Mouse (Mus musculus): ENCODE results near the gene Tomm5. TPM values are rescaled to one million over a fixed set of nuclear protein-coding genes. Genes with fewer than 3 reads are reported as not detected.
A peak's percentile ranks its signal among the peaks of the same experiment; 100 is the strongest.
"Not testable (repeated sequence)": the region's sequence is repeated elsewhere in the genome, so short reads cannot be mapped to it uniquely, and the experiment has no call there.

Tomm5 gene
- polyA plus RNA-seq, 1 experiment from 2014 or later = 224 TPM

DNA sequence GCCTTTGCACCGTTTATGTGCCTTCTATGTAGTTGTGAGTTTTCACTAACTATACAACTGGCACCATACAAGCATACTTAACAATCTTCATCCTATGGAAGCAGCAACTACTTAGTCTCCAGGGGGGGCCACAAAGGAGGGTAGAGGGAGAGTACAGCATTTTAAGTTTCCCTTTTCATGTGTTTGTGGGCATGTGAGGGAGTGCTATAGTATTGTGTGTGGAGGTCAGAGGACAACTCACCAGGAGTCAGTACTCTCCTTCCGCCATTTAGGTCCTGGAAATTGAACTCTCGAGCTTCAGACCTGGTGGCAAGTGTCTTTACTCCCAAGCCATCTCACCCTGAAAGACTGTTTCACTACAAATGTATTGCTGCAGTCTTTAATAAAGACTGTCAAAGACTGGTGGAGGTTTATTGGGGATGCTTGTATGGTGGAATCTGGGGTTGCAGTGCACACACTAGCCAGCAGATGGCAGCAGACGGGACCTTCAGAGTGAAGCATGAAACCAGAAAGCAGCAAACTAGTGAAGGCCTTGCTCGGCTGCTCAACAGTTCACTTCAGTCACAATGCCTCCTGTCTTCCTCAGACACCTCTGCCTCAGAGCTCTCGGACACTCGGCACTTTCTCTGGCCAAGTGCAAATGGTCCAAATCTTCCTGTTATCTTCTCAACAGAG is 10.6 kb downstream of the Tomm5 start:
- Histone ChIP-seq H3K4me2 (no peak overlapping the region), H3K4me1 (no peaks in the 10 kb centered on the region), H3K9me3 (no peaks in the 10 kb centered on the region), H3K27ac (no peak overlapping the region), H3K4me3 (no peak overlapping the region), H3K9ac (no peak overlapping the region), H3K27me3 (no peaks in the 10 kb centered on the region), H3K36me3 (peaks cover 7% of the 10 kb centered on the region)
- no peak for ATAC-seq (ENCODE audit: insufficient number of reproducible peaks, insufficient read depth, low FRiP score, low TSS enrichment, low read depth)
- WGBS = 22% methylated on average over 7 of the region's 7 CpGs

DNA sequence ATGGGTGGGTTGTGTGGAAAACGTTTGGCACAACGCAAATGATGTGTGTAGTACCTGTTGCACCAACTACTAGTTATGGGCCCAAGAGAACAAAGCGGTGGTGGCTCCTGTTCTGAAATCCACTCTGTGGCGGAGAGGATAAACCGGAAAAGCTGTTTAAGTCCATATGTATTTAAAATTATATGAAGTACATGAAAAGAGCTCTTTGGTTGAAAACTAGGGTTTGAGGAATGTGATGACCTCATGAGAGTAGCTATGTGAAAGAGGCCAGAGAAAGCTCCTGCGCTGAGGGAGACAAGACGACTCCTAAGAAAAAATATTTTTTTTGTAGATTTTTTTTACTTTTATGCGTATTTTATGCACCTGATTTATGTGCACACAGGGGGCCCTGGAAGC is 23.0 kb downstream of the Tomm5 start:
- Histone ChIP-seq H3K4me2 (peak overlapping the region; percentile 64), H3K36me3 (no peaks in the 10 kb centered on the region), H3K27ac (peak overlapping the region; percentile 81), H3K27me3 (no peaks in the 10 kb centered on the region), H3K4me1 (peaks cover 14% of the 10 kb centered on the region), H3K9ac (peak overlapping the region; percentile 60; the same call in 1 of the 2 replicates), H3K4me3 (peak overlapping the region; percentile 91), H3K9me3 (no peaks in the 10 kb centered on the region)
- 0 out of 2 replicates have a peak, but pooled peaks have one; percentile 7 for ATAC-seq (ENCODE audit: insufficient number of reproducible peaks, insufficient read depth, low FRiP score, low TSS enrichment, low read depth)
- WGBS = 34% methylated on average over 8 of the region's 8 CpGs

DNA sequence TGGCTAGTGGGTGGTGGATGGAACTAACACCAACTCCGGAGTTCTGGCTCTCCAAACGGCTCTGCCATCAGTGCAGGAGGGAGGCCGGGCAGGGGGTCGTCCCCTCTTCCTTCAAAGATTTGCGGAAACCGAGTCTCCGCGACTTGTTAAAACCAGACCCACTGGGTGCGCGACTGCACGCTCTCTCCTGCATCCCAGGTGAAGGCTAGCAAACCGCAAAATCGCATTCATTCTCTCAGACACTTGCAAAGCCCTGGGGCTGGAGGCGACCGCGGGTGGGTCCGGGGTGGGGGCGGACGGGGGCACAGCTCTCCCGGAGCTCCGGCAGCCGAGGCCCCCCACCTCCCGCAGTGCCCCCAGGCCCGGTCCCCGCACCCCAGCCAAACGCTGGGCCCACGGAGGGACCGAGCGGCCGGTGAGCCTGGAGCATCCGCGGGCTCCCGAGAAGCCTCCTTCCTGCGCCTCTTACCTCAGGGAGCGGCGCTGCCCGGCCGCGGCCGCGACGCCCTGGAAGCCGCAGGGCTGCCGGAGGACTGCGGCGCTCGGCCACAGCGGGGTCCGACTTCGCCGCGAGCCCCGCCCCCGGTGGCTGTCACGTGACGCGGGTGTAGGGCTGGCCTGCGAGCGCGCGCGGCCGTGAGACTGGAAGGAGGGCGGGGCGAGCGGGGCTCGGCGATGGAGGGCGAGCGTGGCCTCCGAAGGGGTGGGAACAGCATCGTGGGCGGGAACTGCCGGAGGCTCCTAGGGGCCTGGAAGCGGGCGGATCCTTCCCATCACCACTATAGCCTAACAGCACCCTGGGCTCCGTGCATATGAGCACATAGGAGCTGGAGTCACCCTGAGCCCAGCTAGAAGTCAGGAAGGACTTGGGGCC is 23.7 kb downstream of the Tomm5 start, which contains the start of gene Fbxo10:
Gene Fbxo10, minus strand, starts transcription at position 584 of the 874 bp plus-strand sequence.
- peak; percentile 94 for ATAC-seq (ENCODE audit: insufficient number of reproducible peaks, insufficient read depth, low FRiP score, low TSS enrichment, low read depth)
- Histone ChIP-seq H3K27ac (peak within 1 kb of the TSS; percentile 81), H3K27me3 (no peaks in the 10 kb centered on the region), H3K36me3 (no peaks in the 10 kb centered on the region), H3K4me3 (peak within 1 kb of the TSS; percentile 91), H3K9ac (peak within 1 kb of the TSS; percentile 92), H3K4me1 (peaks cover 14% of the 10 kb centered on the region), H3K4me2 (peak within 1 kb of the TSS; percentile 64), H3K9me3 (no peaks in the 10 kb centered on the region)
- WGBS = under 1% methylated on average over 59 of the region's 77 CpGs

DNA sequence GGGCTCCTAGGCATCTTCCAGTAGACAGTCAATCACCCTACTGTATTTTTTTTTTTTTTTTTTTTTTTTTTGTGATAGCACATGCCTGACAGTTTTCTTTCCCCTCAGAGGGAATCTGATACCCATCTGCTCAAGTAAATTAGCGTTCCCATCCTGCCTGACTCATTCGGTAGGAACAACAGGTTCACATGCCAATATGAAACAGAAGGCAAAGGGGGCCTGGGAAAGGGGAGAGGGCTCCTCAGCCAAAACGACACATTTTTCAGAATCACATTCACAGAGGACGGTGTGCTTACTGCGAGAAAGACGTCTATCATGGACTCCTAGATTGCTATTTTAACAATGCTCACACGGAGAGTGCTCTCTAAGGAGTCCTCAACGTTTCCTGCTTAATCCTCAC is 24.4 kb downstream of the Tomm5 start:
- Histone ChIP-seq H3K27ac (no peak overlapping the region), H3K36me3 (peaks cover 7% of the 10 kb centered on the region), H3K4me2 (peak overlapping the region; percentile 64), H3K9ac (peak overlapping the region; percentile 92), H3K27me3 (no peaks in the 10 kb centered on the region), H3K9me3 (no peaks in the 10 kb centered on the region), H3K4me1 (peaks cover 14% of the 10 kb centered on the region), H3K4me3 (peak overlapping the region; percentile 91)
- ATAC-seq (ENCODE audit: insufficient number of reproducible peaks, insufficient read depth, low FRiP score, low TSS enrichment, low read depth) = no peak
- under 1% methylated on average over 8 of the region's 8 CpGs for whole genome bisulfite sequencing

DNA sequence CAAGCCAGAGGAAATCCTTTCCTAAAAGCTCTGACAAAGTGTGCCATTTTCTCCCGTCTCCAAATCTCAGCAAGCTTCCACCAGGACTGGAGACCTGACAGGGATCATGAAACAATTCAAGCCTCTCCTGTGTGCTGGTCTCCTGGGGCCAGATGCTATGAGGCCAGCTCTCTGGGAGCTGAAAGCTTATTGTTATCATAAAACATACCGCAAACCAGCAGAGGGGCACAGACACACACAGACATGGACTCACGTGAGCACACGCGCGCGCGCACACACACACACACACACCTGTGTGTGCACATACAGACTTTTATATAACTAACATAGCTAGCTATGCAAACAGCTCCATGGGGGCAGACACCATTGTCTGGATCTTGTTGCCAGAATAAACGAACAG is 25.0 kb downstream of the Tomm5 start:
- H3K27me3 ChIP-seq = no peaks in the 10 kb centered on the region
- H3K4me3 ChIP-seq = peak overlapping the region; percentile 91
- WGBS = 79% methylated on average over 9 of the region's 9 CpGs
- H3K9ac ChIP-seq = peak overlapping the region; percentile 44; the same call in 1 of the 2 replicates
- H3K27ac ChIP-seq = no peak overlapping the region
- H3K4me2 ChIP-seq = peak overlapping the region; percentile 64
- H3K36me3 ChIP-seq = peaks cover 10% of the 10 kb centered on the region
- H3K4me1 ChIP-seq = peaks cover 14% of the 10 kb centered on the region
- H3K9me3 ChIP-seq = no peaks in the 10 kb centered on the region
- ATAC-seq (ENCODE audit: insufficient number of reproducible peaks, insufficient read depth, low FRiP score, low TSS enrichment, low read depth) = no peak

DNA sequence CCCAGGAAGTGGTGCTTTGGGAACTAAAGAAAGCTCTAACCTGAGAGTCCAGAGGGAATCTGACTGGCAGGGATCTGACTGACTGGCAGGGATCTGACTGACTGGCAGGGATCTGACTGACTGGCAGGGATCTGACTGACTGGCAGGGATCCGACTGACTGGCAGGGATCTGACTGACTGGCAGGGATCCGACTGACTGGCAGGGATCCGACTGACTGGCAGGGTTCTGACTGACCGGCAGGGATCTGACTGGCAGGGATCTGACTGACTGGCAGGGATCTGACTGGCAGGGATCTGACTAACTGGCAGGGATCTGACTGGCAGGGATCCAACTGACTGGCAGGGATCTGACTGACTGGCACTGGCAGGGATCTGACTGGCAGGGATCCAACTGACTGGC is 26.9 kb downstream of the Tomm5 start:
- WGBS = 91% methylated on average over 4 of the region's 4 CpGs
- not testable (repeated sequence) for H3K4me3 ChIP-seq; H3K9me3 ChIP-seq; ATAC-seq (ENCODE audit: insufficient number of reproducible peaks, insufficient read depth, low FRiP score, low TSS enrichment, low read depth); H3K4me2 ChIP-seq; H3K27ac ChIP-seq; H3K27me3 ChIP-seq; H3K9ac ChIP-seq
- peaks cover 14% of the 10 kb centered on the region for H3K4me1 ChIP-seq
- H3K36me3 ChIP-seq = peaks cover 13% of the 10 kb centered on the region

DNA sequence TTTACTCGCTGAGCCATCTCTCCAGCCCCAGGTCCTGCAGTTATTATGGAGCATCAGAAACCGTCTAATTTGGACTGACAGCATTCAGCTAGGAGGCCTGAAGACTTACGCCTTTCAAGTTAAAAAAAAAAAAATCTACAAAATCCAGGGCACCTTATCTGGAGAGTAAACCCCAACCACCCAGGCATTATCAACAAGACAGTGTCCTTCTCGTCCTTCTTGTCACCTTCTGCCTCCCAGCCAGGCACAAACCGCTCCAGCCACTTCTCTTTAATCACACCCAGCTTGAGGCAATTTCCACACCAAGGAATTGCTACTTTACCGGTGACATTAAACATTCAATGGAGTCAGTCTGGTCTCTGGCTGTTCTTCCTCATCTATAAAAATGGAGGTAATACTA is 34.4 kb downstream of the Tomm5 start:
- no peaks in the 10 kb centered on the region for H3K27me3 ChIP-seq
- 74% methylated on average over 6 of the region's 6 CpGs for WGBS
- ATAC-seq (ENCODE audit: insufficient number of reproducible peaks, insufficient read depth, low FRiP score, low TSS enrichment, low read depth) = no peak

DNA sequence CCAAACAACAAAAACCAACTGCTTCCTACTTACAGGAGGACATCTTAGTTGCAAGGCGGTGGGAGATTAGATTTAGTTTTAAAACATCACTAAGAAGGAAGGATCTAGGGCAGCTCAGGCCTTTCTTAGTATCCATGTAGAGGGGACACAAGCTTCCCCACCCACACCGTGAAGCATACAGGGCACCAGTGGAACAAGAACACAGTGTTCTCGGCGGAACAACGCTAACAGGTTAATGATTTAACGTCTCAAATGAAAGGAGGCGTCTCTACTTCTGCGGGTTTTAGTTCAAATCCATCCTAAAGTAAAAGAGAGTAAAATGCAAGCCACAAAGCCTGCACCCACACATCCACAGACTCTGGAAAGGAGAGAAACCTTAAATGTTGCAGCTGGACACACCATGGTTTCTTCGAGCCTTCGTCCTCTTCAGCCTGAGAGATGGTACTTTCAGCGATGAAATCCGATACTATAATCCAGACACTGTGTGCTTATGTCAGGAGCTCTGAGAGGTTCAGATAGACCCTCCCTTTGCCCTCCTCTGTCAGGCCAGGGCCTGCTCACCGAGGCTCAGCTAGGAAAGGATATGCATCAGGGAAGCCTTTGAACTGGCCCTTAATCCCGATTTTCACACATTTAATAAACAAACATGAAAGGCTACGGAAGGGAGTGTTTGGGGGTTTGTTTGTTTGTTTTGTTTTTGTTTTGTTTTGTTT is 35.5 kb downstream of the Tomm5 start:
- Histone ChIP-seq H3K36me3 (peaks cover 6% of the 10 kb centered on the region; the same call in 1 of the 2 replicates), H3K9ac (no peak overlapping the region), H3K4me2 (no peak overlapping the region), H3K4me1 (peaks cover 15% of the 10 kb centered on the region; the same call in 1 of the 2 replicates), H3K9me3 (no peaks in the 10 kb centered on the region), H3K27me3 (no peaks in the 10 kb centered on the region), H3K27ac (no peak overlapping the region), H3K4me3 (no peak overlapping the region)
- WGBS = 64% methylated on average over 15 of the region's 15 CpGs
- ATAC-seq (ENCODE audit: insufficient number of reproducible peaks, insufficient read depth, low FRiP score, low TSS enrichment, low read depth) = no peak

More for the DNA sequence above, 34.4 kb downstream of the Tomm5 start:
- Histone ChIP-seq H3K9ac (no peak overlapping the region), H3K9me3 (no peaks in the 10 kb centered on the region), H3K4me2 (no peak overlapping the region), H3K4me3 (no peak overlapping the region), H3K36me3 (peaks cover 12% of the 10 kb centered on the region), H3K4me1 (peaks cover 15% of the 10 kb centered on the region; the same call in 1 of the 2 replicates), H3K27ac (no peak overlapping the region)

DNA sequence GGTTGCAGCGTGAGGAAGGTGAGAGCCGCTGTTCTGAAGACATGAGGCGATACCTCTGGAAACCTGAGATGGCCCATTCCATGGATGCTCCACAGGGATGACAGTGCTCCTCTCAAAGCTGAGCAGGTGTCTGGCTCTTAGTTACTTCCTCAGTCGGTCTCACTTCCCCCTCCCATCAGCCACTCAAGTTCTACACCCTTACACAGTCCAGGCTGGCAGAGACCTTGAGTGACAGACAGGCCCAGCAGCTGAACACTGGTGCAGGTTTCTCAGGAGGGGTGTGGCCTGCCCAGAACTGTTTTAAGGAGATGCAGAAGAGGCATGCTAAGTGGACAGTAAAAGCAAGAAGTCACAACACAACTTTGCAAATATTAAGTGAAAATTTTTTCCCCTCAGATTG is 40.2 kb downstream of the Tomm5 start:
- no peak overlapping the region for H3K4me2 ChIP-seq
- no peak overlapping the region for H3K27ac ChIP-seq
- 85% methylated on average over 4 of the region's 4 CpGs for WGBS
- no peaks in the 10 kb centered on the region for H3K9me3 ChIP-seq
- no peak overlapping the region for H3K9ac ChIP-seq
- H3K27me3 ChIP-seq = no peaks in the 10 kb centered on the region
- 0 out of 2 replicates have a peak, but pooled peaks have one; percentile 43 for ATAC-seq (ENCODE audit: insufficient number of reproducible peaks, insufficient read depth, low FRiP score, low TSS enrichment, low read depth)
- H3K4me3 ChIP-seq = no peak overlapping the region
- peaks cover 12% of the 10 kb centered on the region; the same call in 1 of the 2 replicates for H3K4me1 ChIP-seq
- H3K36me3 ChIP-seq = peaks cover 6% of the 10 kb centered on the region; the same call in 1 of the 2 replicates

DNA sequence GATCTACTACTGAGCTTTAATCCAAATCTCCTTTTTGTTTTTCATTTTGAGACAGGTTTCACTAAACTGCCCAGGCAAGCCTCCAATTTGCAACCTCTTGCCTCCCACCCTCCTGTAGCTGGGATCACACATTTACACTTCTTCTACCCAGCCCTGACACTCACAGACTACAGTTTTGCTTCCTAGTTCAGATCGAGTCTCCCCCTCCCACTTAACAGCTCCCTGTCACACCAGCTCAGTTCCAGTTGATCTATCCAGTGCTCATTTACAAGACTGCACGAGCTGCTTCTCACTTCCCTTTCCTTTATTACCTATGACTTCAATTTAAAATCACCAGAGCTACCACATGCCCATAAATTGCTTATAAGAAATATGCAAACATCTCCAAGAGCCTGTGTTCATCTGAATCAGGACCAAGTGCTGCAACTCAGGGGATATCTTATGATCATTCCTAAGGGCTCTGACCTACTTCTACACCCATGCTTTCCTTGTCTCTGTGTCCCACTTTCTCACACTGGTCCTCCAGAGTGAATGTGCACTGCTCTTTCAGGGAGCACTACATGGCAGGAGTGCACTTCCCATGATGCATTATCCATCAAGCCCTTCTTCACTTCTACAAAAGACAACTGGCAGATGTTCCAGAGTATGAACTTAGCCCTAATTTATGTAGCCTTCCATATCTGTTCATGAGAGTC is 41.7 kb downstream of the Tomm5 start:
- Histone ChIP-seq H3K4me3 (no peak overlapping the region), H3K4me2 (no peak overlapping the region), H3K9ac (no peak overlapping the region), H3K4me1 (0 out of 2 replicates have a peak, but pooled peaks cover 7% of the 10 kb centered on the region), H3K9me3 (no peaks in the 10 kb centered on the region), H3K27me3 (no peaks in the 10 kb centered on the region), H3K36me3 (peaks cover 12% of the 10 kb centered on the region), H3K27ac (no peak overlapping the region)
- no peak for ATAC-seq (ENCODE audit: insufficient number of reproducible peaks, insufficient read depth, low FRiP score, low TSS enrichment, low read depth)
- 57% methylated on average over 2 of the region's 2 CpGs for WGBS

DNA sequence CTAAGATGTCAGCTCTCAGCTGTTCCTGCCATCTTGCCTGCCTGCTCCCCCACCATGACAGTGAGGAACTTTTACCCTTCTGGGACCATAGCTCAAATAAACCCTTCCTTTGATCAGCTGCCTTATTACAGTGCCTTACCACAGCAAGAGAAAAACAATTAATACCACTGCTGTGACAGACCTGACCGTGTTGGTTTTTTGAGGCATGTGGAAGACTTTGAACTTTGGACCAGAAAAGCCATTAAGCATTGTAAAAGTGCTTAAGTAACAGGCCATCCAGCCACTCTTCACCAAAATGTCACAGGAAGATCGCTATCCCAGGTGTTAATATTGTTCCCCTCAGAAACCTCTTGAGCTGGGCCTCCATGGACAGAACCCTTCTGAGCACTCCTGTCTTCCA is 43.3 kb downstream of the Tomm5 start:
- no peak overlapping the region for H3K9ac ChIP-seq
- ATAC-seq (ENCODE audit: insufficient number of reproducible peaks, insufficient read depth, low FRiP score, low TSS enrichment, low read depth) = no peak
- 0 out of 2 replicates have a peak, but pooled peaks cover 7% of the 10 kb centered on the region for H3K4me1 ChIP-seq
- H3K27ac ChIP-seq = no peak overlapping the region
- H3K9me3 ChIP-seq = no peaks in the 10 kb centered on the region
- no peak overlapping the region for H3K4me2 ChIP-seq
- H3K27me3 ChIP-seq = no peaks in the 10 kb centered on the region
- peaks cover 28% of the 10 kb centered on the region for H3K36me3 ChIP-seq
- no peak overlapping the region for H3K4me3 ChIP-seq
- 86% methylated on average over 2 of the region's 2 CpGs for WGBS
